In the genomic region with DNA sequence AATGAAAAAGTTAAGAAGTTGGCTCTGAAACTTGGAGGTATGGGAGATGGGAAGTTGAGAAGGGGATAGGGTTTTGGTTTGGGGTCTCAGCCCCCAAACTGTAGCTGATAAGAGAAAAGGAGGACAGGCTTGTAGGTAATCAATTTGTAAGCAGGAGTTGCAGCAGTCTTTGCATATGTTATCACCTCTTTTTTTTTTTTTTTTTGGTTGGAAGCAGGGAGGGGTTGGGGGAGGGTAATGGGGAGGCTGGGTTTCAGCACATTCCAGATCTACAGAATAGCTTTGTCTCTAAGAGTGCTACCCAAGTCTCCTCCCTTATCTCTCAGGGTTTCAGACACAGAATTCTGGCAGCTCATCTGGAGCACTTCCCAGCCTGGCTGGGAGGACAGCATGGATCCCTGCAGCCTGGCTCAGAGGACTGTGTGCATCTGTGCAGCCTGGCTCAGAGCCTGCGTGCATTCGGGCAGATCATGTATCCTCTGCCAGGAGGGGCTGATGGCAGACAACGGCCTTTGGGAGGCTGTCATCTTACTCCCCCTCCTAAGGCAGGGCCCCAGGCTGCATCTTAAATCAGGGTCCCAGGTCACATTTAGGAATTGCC, we compare ENCODE assay signal across 8 mouse cellular contexts. TPM values are rescaled to one million over a fixed set of nuclear protein-coding genes. Genes with fewer than 3 reads are reported as not detected.
DNase-seq lines count a peak whose midpoint lies in the region; ATAC-seq and TF ChIP-seq lines count a peak whose summit lies in the region.

No protein-coding gene starts in this region.

- TF ChIP-seq POLR2A in kidney, adult 2 months (IDR thresholded peaks at IDR 0.05; ENCODE audit: low read depth, low read length), result no peak
- no peak for TF ChIP-seq POLR2A in liver, adult 2 months (IDR thresholded peaks at IDR 0.05; ENCODE audit: extremely low read depth, insufficient read depth, low read length)

- no peak overlapping the region for H3K4me3 ChIP-seq in intestine, embryonic 14.5 days (ENCODE audit: low read depth, low read length)
- H3K4me3 ChIP-seq in intestine, embryonic 16.5 days (ENCODE audit: low read length), result no peak overlapping the region
- no peak overlapping the region for H3K4me3 ChIP-seq in kidney, adult 2 months (ENCODE audit: insufficient read depth, low read depth, low read length)
- H3K4me3 ChIP-seq in liver, adult 2 months (ENCODE audit: insufficient read depth, low read depth, low read length), result no peak overlapping the region

- WGBS in intestine, embryonic 14.5 days, result 22% methylated on average over 3 of the region's 3 CpGs
- WGBS in intestine, embryonic 16.5 days, result 18% methylated on average over 3 of the region's 3 CpGs
- 21% methylated on average over 3 of the region's 3 CpGs for WGBS in kidney, adult 2 months
- WGBS in liver, adult 2 months, result 29% methylated on average over 3 of the region's 3 CpGs

- no peak for TF ChIP-seq CTCF in kidney, adult 2 months (conservative IDR thresholded peaks at IDR 0.05; ENCODE audit: insufficient read depth, insufficient read length, low read depth, low read length)
- TF ChIP-seq CTCF in liver, adult 2 months (IDR thresholded peaks at IDR 0.05; ENCODE audit: low read depth, low read length), result no peak

- no peaks in the 10 kb centered on the region for H3K36me3 ChIP-seq in intestine, embryonic 14.5 days (ENCODE audit: control insufficient read depth, insufficient read depth, low read length)
- H3K36me3 ChIP-seq in intestine, embryonic 16.5 days (ENCODE audit: control insufficient read depth, insufficient read depth, low read length), result no peaks in the 10 kb centered on the region
- no peaks in the 10 kb centered on the region for H3K36me3 ChIP-seq in kidney, adult 2 months (ENCODE audit: control insufficient read depth, insufficient read depth, low read length)
- H3K36me3 ChIP-seq in liver, adult 2 months (ENCODE audit: control insufficient read depth, insufficient read depth, low read length), result no peaks in the 10 kb centered on the region

- no peak for ATAC-seq in intestine, embryonic 14.5 days (replicated peaks; ENCODE audit: low FRiP score, low TSS enrichment, low read depth)
- ATAC-seq in intestine, embryonic 16.5 days, result no peak

- H3K79me2 ChIP-seq in liver, adult 2 months (ENCODE audit: control insufficient read depth, insufficient read depth, low read length), result no peaks in the 10 kb centered on the region

- H3K9ac ChIP-seq in intestine, embryonic 14.5 days (ENCODE audit: low read length), result no peak overlapping the region
- no peak overlapping the region for H3K9ac ChIP-seq in intestine, embryonic 16.5 days (ENCODE audit: low read depth, low read length)
- H3K9ac ChIP-seq in liver, adult 2 months (ENCODE audit: low read depth, low read length), result no peak overlapping the region

- H3K4me2 ChIP-seq in intestine, embryonic 14.5 days (ENCODE audit: low read length), result no peak overlapping the region
- no peak overlapping the region for H3K4me2 ChIP-seq in intestine, embryonic 16.5 days (ENCODE audit: low read depth, low read length)

- H3K9me3 ChIP-seq in intestine, embryonic 14.5 days (ENCODE audit: control insufficient read depth, low read length), result no peaks in the 10 kb centered on the region
- H3K9me3 ChIP-seq in intestine, embryonic 16.5 days (ENCODE audit: control insufficient read depth, low read length), result no peaks in the 10 kb centered on the region

- DNase-seq in intestine, embryonic 14.5 days (ENCODE audit: low spot score), result no peak
- DNase-seq in cerebellum, postnatal 10 days, result peak; percentile 98 to 99
- DNase-seq in gastrocnemius, postnatal 25 days, result peak; percentile 79
- peak; percentile 36 for DNase-seq in kidney, adult 2 months
- peak; percentile 29 for DNase-seq in liver, adult 2 months (ENCODE audit: extremely low read depth, low read depth, low spot score)
- DNase-seq in ovary, postnatal 10 days (ENCODE audit: low spot score), result peak; percentile 64
- no peak for DNase-seq in natural killer cell, adult 2 months (ENCODE audit: low spot score in 2 of 2)

- 0 out of 2 replicates have a peak overlapping the region, but pooled peaks have one; percentile 38 for H3K27ac ChIP-seq in intestine, embryonic 14.5 days (ENCODE audit: low read depth)
- H3K27ac ChIP-seq in intestine, embryonic 16.5 days (ENCODE audit: low read length), result no peak overlapping the region
- H3K27ac ChIP-seq in kidney, adult 2 months (ENCODE audit: insufficient read depth, low read depth, low read length), result no peak overlapping the region
- H3K27ac ChIP-seq in liver, adult 2 months (replicated peaks; ENCODE audit: insufficient read depth, low read depth, low read length), result no peak overlapping the region

- H3K4me1 ChIP-seq in intestine, embryonic 14.5 days (replicated peaks; ENCODE audit: control insufficient read depth, insufficient read depth, low read length), result 0 out of 2 replicates have a peak, but pooled peaks cover 2% of the 10 kb centered on the region
- H3K4me1 ChIP-seq in intestine, embryonic 16.5 days (ENCODE audit: control insufficient read depth, insufficient read depth, low read length), result 0 out of 2 replicates have a peak, but pooled peaks cover 6% of the 10 kb centered on the region
- peaks cover 3% of the 10 kb centered on the region; the same call in 1 of the 2 replicates for H3K4me1 ChIP-seq in kidney, adult 2 months (ENCODE audit: control insufficient read depth, insufficient read depth, low read length)
- H3K4me1 ChIP-seq in liver, adult 2 months (ENCODE audit: control insufficient read depth, insufficient read depth, low read length), result 0 out of 2 replicates have a peak, but pooled peaks cover 4% of the 10 kb centered on the region

- H3K27me3 ChIP-seq in intestine, embryonic 14.5 days (replicated peaks; ENCODE audit: control insufficient read depth, insufficient read depth, low read length), result no peaks in the 10 kb centered on the region
- H3K27me3 ChIP-seq in intestine, embryonic 16.5 days (replicated peaks; ENCODE audit: control insufficient read depth, insufficient read depth, low read length), result no peaks in the 10 kb centered on the region
- no peaks in the 10 kb centered on the region for H3K27me3 ChIP-seq in kidney, adult 2 months (replicated peaks; ENCODE audit: control insufficient read depth, insufficient read depth, low read length)
- no peaks in the 10 kb centered on the region for H3K27me3 ChIP-seq in liver, adult 2 months (ENCODE audit: control insufficient read depth, insufficient read depth, low read length)

RNA-seq across cellular contexts. Expression of a gene that starts 5.1 kb away (rescaled TPM):
- 77.9 and 82.8 TPM in 2 replicates for polyA plus RNA-seq in intestine, embryonic 14.5 days (2014; fragmentation: Nextera tagmentation; extraction: Ambion mirVana)
- polyA plus RNA-seq in intestine, embryonic 16.5 days (2015; fragmentation: Nextera tagmentation; extraction: Ambion mirVana), result 86.4 and 91.1 TPM in 2 replicates
- 10 to 100 TPM; 20.5 to 24.6 TPM for total RNA-seq in gastrocnemius, postnatal 25 days (2021)
- polyA plus RNA-seq in kidney, adult 2 months (2012; rRNA removed), result 89.3 and 101 TPM in 2 replicates
- total RNA-seq in liver, adult 2 months (2014; rRNA removed), result 52.6 and 55.7 TPM in 2 replicates
- 33.7 and 38.2 TPM in 2 replicates for polyA plus RNA-seq in liver, adult 2 months (2012; rRNA removed)

RNA-seq across cellular contexts. Expression of a gene that starts 54.9 kb away (rescaled TPM):
- polyA plus RNA-seq in intestine, embryonic 14.5 days (2014; fragmentation: Nextera tagmentation; extraction: Ambion mirVana), result 72.6 and 79.0 TPM in 2 replicates
- polyA plus RNA-seq in intestine, embryonic 16.5 days (2015; fragmentation: Nextera tagmentation; extraction: Ambion mirVana), result 79.3 and 81.0 TPM in 2 replicates
- total RNA-seq in gastrocnemius, postnatal 25 days (2021), result 10 to 100 TPM in 1 of 2 experiments, 1 to 10 TPM in 1; 9.5 to 10.5 TPM
- polyA plus RNA-seq in kidney, adult 2 months (2012; rRNA removed), result 61.2 and 67.7 TPM in 2 replicates
- 16.6 and 18.7 TPM in 2 replicates for total RNA-seq in liver, adult 2 months (2014; rRNA removed)
- 14.1 and 15.3 TPM in 2 replicates for polyA plus RNA-seq in liver, adult 2 months (2012; rRNA removed)

Comparison
In these comparisons a context has a peak if more than half of its experiments do, and no peak if none do; other contexts are left out.
1. DNase-seq: peak in cerebellum, postnatal 10 days (2 of 2), gastrocnemius, postnatal 25 days (single experiment), kidney, adult 2 months (single experiment), liver, adult 2 months (single experiment) and ovary, postnatal 10 days (single experiment); none in intestine, embryonic 14.5 days (single experiment) and natural killer cell, adult 2 months (0 of 2).